Mouse (Mus musculus): ENCODE results near the gene Enpep. TPM values are rescaled to one million over a fixed set of nuclear protein-coding genes. Genes with fewer than 3 reads are reported as not detected.

Gene Enpep
- 1.7 and 2.4 TPM in 2 replicates for polyA plus RNA-seq (2014; fragmentation: Nextera tagmentation; extraction: Ambion mirVana)

DNA sequence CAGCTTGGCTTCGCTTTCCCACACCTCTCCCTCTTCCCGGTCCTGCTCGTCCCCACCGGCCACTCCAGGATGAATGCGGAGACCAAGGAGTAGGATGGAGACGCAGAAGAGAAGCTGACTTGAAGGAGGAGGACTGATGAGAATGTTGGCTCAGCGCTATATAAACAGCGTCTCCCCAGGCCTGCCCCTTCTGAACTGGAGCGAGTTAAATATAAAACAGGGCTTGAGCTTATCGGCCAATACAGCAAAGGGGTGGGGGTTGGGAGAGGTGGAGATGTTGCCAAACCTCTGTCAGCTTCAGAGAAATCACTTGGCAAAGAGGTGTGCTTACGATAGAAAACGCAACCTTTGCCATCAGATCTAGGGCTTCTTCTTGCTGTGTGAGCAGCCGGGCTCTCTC is at the start of gene Enpep:
TSS of gene Enpep (minus strand) at position 135 of the 400 bp plus-strand sequence.
- 74% methylated on average over 13 of the region's 13 CpGs for WGBS
- Histone ChIP-seq H3K36me3 (ENCODE audit: control insufficient read depth, insufficient read depth, low read length) (no peaks in the 10 kb centered on the region), H3K27me3 (ENCODE audit: control insufficient read depth, insufficient read depth, low read length) (no peaks in the 10 kb centered on the region), H3K9ac (replicated peaks; ENCODE audit: low read depth, low read length) (no peak within 1 kb of the TSS), H3K4me1 (ENCODE audit: control insufficient read depth, insufficient read depth, low read length) (no peaks in the 10 kb centered on the region), H3K4me3 (ENCODE audit: low read depth, low read length) (no peak within 1 kb of the TSS), H3K9me3 (ENCODE audit: control insufficient read depth, low read length) (no peaks in the 10 kb centered on the region), H3K4me2 (ENCODE audit: low read depth, low read length) (no peak within 1 kb of the TSS), H3K27ac (ENCODE audit: low read depth, low read length) (no peak within 1 kb of the TSS)
- no peak for ATAC-seq (ENCODE audit: low read depth)

DNA sequence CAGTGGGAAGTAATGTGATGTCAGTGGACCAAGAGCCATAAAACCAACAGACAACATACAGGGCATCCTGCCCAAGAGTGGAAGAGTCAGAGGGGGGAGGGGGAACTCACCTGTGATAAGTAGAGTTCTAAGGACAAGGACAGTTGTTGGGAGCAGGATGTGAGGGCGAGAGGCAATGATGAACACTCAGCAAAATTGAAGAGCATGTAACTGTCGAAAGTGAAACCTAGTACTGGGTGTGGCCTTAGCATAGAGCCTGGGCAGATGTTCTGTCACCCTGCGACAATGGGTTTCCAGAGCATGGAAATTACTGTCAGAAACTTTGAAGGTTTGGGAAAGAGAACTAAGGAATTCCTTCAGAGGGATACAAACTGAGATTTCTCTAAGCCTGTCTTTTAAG is 46.6 kb upstream of the Enpep start:
- no peak overlapping the region for H3K4me2 ChIP-seq (ENCODE audit: low read depth, low read length)
- no peaks in the 10 kb centered on the region for H3K27me3 ChIP-seq (ENCODE audit: control insufficient read depth, insufficient read depth, low read length)
- H3K36me3 ChIP-seq (ENCODE audit: control insufficient read depth, insufficient read depth, low read length) = no peaks in the 10 kb centered on the region
- ATAC-seq (ENCODE audit: low read depth) = no peak
- H3K4me1 ChIP-seq (ENCODE audit: control insufficient read depth, insufficient read depth, low read length) = no peaks in the 10 kb centered on the region
- no peak overlapping the region for H3K4me3 ChIP-seq (ENCODE audit: low read depth, low read length)
- H3K27ac ChIP-seq (ENCODE audit: low read depth, low read length) = no peak overlapping the region
- WGBS = 80% methylated on average over 3 of the region's 3 CpGs
- no peaks in the 10 kb centered on the region for H3K9me3 ChIP-seq (ENCODE audit: control insufficient read depth, low read length)
- H3K9ac ChIP-seq (replicated peaks; ENCODE audit: low read depth, low read length) = no peak overlapping the region

DNA sequence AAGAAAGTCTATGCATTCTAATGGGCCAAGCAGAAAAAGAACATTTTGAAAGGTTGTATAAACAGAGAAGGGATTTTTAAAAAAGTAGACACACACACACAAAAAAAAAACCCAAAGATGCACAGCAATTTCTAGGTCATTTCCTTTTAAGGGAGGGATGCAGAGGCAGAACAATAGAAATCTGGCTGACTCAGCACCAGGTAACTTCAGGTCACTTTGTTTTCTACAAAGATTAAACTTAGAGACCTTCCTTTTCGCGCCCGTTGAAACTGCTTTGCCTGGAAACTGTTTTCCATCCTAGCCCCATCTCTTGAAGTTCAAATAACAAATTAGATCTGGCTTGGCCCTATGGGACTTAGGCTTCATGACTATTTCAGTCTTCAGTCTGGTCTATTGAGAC is 42.6 kb upstream of the Enpep start:
- no peak overlapping the region for H3K27ac ChIP-seq (ENCODE audit: low read depth, low read length)
- WGBS = 94% methylated on average over 3 of the region's 3 CpGs
- H3K4me3 ChIP-seq (ENCODE audit: low read depth, low read length) = no peak overlapping the region
- H3K36me3 ChIP-seq (ENCODE audit: control insufficient read depth, insufficient read depth, low read length) = no peaks in the 10 kb centered on the region
- H3K9ac ChIP-seq (replicated peaks; ENCODE audit: low read depth, low read length) = no peak overlapping the region
- ATAC-seq (ENCODE audit: low read depth) = no peak
- H3K27me3 ChIP-seq (ENCODE audit: control insufficient read depth, insufficient read depth, low read length) = no peaks in the 10 kb centered on the region
- no peaks in the 10 kb centered on the region for H3K4me1 ChIP-seq (ENCODE audit: control insufficient read depth, insufficient read depth, low read length)
- H3K9me3 ChIP-seq (ENCODE audit: control insufficient read depth, low read length) = no peaks in the 10 kb centered on the region
- no peak overlapping the region for H3K4me2 ChIP-seq (ENCODE audit: low read depth, low read length)

DNA sequence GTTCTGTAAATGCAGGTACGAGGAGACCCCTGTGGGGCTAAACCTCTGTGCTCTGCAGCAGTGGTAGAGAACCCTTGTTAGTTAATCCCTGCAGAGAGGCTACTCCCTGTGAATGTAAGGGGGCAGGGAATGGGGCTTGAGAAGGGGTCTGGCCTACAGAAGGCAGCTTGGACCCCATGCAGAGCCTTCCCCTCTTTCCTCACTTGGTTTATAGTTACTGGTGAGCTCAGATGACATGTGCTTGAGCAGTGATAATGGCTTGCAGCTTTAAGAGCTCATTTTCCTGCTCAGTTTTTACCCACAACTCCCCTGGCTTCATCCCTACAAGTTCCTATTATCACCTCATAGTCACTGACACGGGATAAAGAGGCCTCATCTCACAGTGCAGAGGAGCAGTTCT is 40.6 kb upstream of the Enpep start:
- H3K4me3 ChIP-seq (ENCODE audit: low read depth, low read length) = no peak overlapping the region
- WGBS = 64% methylated on average over 2 of the region's 2 CpGs
- no peaks in the 10 kb centered on the region for H3K4me1 ChIP-seq (ENCODE audit: control insufficient read depth, insufficient read depth, low read length)
- H3K36me3 ChIP-seq (ENCODE audit: control insufficient read depth, insufficient read depth, low read length) = no peaks in the 10 kb centered on the region
- H3K9me3 ChIP-seq (ENCODE audit: control insufficient read depth, low read length) = no peaks in the 10 kb centered on the region
- no peak for ATAC-seq (ENCODE audit: low read depth)
- H3K4me2 ChIP-seq (ENCODE audit: low read depth, low read length) = no peak overlapping the region
- H3K27ac ChIP-seq (ENCODE audit: low read depth, low read length) = no peak overlapping the region
- H3K9ac ChIP-seq (replicated peaks; ENCODE audit: low read depth, low read length) = no peak overlapping the region
- H3K27me3 ChIP-seq (ENCODE audit: control insufficient read depth, insufficient read depth, low read length) = no peaks in the 10 kb centered on the region

GRCm38 (mm10) chr3:129369491-129369890 is 37.0 kb upstream of the Enpep start:
- Histone ChIP-seq H3K4me2 (ENCODE audit: low read depth, low read length) (no peak overlapping the region), H3K4me3 (ENCODE audit: low read depth, low read length) (no peak overlapping the region), H3K36me3 (ENCODE audit: control insufficient read depth, insufficient read depth, low read length) (no peaks in the 10 kb centered on the region), H3K4me1 (ENCODE audit: control insufficient read depth, insufficient read depth, low read length) (no peaks in the 10 kb centered on the region), H3K27ac (ENCODE audit: low read depth, low read length) (no peak overlapping the region), H3K9me3 (ENCODE audit: control insufficient read depth, low read length) (no peaks in the 10 kb centered on the region), H3K27me3 (ENCODE audit: control insufficient read depth, insufficient read depth, low read length) (no peaks in the 10 kb centered on the region), H3K9ac (replicated peaks; ENCODE audit: low read depth, low read length) (no peak overlapping the region)
- ATAC-seq (ENCODE audit: low read depth) = no peak
- WGBS = 88% methylated on average over 3 of the region's 3 CpGs

- 60% methylated on average over 1 of the region's 1 CpGs for WGBS
- Histone ChIP-seq H3K4me3 (ENCODE audit: low read depth, low read length) (no peak overlapping the region), H3K9me3 (ENCODE audit: control insufficient read depth, low read length) (no peaks in the 10 kb centered on the region), H3K27me3 (ENCODE audit: control insufficient read depth, insufficient read depth, low read length) (no peaks in the 10 kb centered on the region), H3K27ac (ENCODE audit: low read depth, low read length) (no peak overlapping the region), H3K36me3 (ENCODE audit: control insufficient read depth, insufficient read depth, low read length) (no peaks in the 10 kb centered on the region), H3K4me2 (ENCODE audit: low read depth, low read length) (no peak overlapping the region), H3K4me1 (ENCODE audit: control insufficient read depth, insufficient read depth, low read length) (no peaks in the 10 kb centered on the region), H3K9ac (replicated peaks; ENCODE audit: low read depth, low read length) (no peak overlapping the region)
- ATAC-seq (ENCODE audit: low read depth) = no peak
Observed at GRCm38 (mm10) chr3:129365919-129366318, 33.4 kb upstream of the Enpep start.

DNA sequence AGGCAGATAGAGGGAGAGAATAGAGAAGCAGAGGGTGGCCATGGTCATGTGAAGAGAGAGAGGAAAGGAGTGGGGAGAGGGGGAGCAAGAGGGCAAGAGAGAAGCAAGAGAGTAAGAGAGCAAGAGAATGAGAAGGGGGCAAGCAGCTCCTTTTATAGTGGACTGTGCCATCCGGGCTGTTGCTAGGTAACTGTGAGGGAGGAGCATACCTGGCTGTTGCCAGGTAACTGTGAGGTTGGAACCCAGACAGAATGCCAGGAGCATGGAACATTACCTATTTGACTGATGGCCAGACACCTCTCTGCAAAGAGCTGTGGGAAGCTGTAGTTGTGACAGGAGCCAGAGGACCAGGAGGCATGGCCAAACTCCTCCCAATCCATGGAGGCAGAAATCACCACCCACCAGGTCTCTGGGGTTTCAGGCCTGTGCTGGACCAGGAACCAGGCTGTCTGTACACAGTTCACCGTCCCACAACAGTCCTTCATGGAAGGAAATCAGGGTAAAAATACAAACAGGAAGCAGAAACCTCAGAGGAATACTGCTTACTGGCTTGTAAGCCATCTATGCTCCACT is 32.4 kb upstream of the Enpep start:
- Histone ChIP-seq H3K4me2 (ENCODE audit: low read depth, low read length) (no peak overlapping the region), H3K27me3 (ENCODE audit: control insufficient read depth, insufficient read depth, low read length) (no peaks in the 10 kb centered on the region), H3K4me3 (ENCODE audit: low read depth, low read length) (no peak overlapping the region), H3K27ac (ENCODE audit: low read depth, low read length) (no peak overlapping the region), H3K9me3 (ENCODE audit: control insufficient read depth, low read length) (no peaks in the 10 kb centered on the region), H3K4me1 (ENCODE audit: control insufficient read depth, insufficient read depth, low read length) (no peaks in the 10 kb centered on the region), H3K36me3 (ENCODE audit: control insufficient read depth, insufficient read depth, low read length) (no peaks in the 10 kb centered on the region), H3K9ac (replicated peaks; ENCODE audit: low read depth, low read length) (no peak overlapping the region)
- WGBS = 71% methylated on average over 2 of the region's 2 CpGs
- ATAC-seq (ENCODE audit: low read depth) = no peak

- peak; percentile 89 for ATAC-seq (ENCODE audit: low read depth)
- H3K27ac ChIP-seq (ENCODE audit: low read depth, low read length) = no peak overlapping the region
Observed at GRCm38 (mm10) chr3:129363426-129363825, 30.9 kb upstream of the Enpep start.

GRCm38 (mm10) chr3:129358115-129358514 is 25.6 kb upstream of the Enpep start:
- Histone ChIP-seq H3K4me1 (ENCODE audit: control insufficient read depth, insufficient read depth, low read length) (no peaks in the 10 kb centered on the region), H3K9ac (replicated peaks; ENCODE audit: low read depth, low read length) (no peak overlapping the region), H3K4me2 (ENCODE audit: low read depth, low read length) (no peak overlapping the region), H3K27ac (ENCODE audit: low read depth, low read length) (no peak overlapping the region), H3K36me3 (ENCODE audit: control insufficient read depth, insufficient read depth, low read length) (no peaks in the 10 kb centered on the region), H3K27me3 (ENCODE audit: control insufficient read depth, insufficient read depth, low read length) (no peaks in the 10 kb centered on the region), H3K9me3 (ENCODE audit: control insufficient read depth, low read length) (no peaks in the 10 kb centered on the region), H3K4me3 (ENCODE audit: low read depth, low read length) (no peak overlapping the region)
- 92% methylated on average over 2 of the region's 2 CpGs for WGBS
- ATAC-seq (ENCODE audit: low read depth) = no peak

More at GRCm38 (mm10) chr3:129363426-129363825, 30.9 kb upstream of the Enpep start:
- Histone ChIP-seq H3K27me3 (ENCODE audit: control insufficient read depth, insufficient read depth, low read length) (no peaks in the 10 kb centered on the region), H3K9me3 (ENCODE audit: control insufficient read depth, low read length) (no peaks in the 10 kb centered on the region), H3K4me1 (ENCODE audit: control insufficient read depth, insufficient read depth, low read length) (no peaks in the 10 kb centered on the region), H3K9ac (replicated peaks; ENCODE audit: low read depth, low read length) (no peak overlapping the region), H3K4me2 (ENCODE audit: low read depth, low read length) (no peak overlapping the region), H3K4me3 (ENCODE audit: low read depth, low read length) (no peak overlapping the region), H3K36me3 (ENCODE audit: control insufficient read depth, insufficient read depth, low read length) (no peaks in the 10 kb centered on the region)
- 58% methylated on average over 1 of the region's 1 CpGs for WGBS
